Mouse (Mus musculus) lung, postnatal 0 days (tissue): ENCODE measurements around the gene Spred3.
"Not testable (repeated sequence)": the region's sequence is repeated elsewhere in the genome, so short reads cannot be mapped to it uniquely, and the experiment has no call there.

Experiments used
- CTCF ChIP-seq: IDR thresholded peaks from 2 replicates; pipeline ENCODE4 v1.5.1; 2016; ENCODE audit warnings: antibody characterized with exemption, mild to moderate bottlenecking
- EP300 ChIP-seq: IDR thresholded peaks from 2 replicates; pipeline ENCODE4 v1.6.1; 2016; ENCODE audit warnings: antibody characterized with exemption, mild to moderate bottlenecking, control low read depth

- TF ChIP-seq CTCF, EP300: not testable (repeated sequence)
These were observed 24.0 kb upstream of the Spred3 start for GRCm38 (mm10) chr7:29194230-29194629.
